Mouse (Mus musculus) liver, adult 2 months (tissue): ENCODE measurements at regions not wholly inside any gene's neighbourhood (a gene's known extent, or its start where the extent isn't known, plus 50 kb on each side); places are given as distances from the start of the nearest gene placed in this dataset.

Source experiments
- CTCF ChIP-seq: fragments of 200-500 bp; IDR thresholded peaks from 2 replicates; pipeline ENCODE4 v1.5.1; 2011; ENCODE audit warnings: low read depth, low read length, control low read depth
- POLR2A ChIP-seq: fragments of 200-500 bp; IDR thresholded peaks from 2 replicates; pipeline ENCODE4 v1.6.1; 2011; ENCODE audit warnings: low read length, control low read depth; ENCODE audit not compliant: insufficient read depth; ENCODE audit errors: extremely low read depth

DNA sequence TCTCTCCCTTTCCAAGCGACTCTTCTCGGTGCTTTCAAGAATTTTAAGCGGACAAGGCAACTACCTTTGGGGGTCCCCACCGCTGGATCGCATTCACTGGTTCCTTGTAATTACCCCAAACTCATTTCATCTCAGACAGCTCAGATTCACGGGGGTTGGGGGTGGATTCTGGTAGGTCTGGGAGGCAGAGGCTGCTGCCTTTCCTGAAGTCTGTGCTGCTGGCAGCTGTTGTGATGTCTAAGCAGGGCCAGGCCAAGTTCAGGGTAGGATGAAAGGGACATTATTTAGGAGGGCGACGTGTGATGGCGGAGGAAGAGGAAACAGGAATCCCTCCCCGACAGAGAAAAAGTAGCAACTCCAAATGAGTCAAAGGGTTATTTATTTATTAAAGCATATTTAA lies 102.8 kb upstream of the Tmem45b start:
- TF ChIP-seq POLR2A (no peak), CTCF (no peak)
